Mouse (Mus musculus) brown adipose tissue, adult 24 weeks (tissue): ENCODE measurements around the gene Omt2b. TPM values are rescaled to one million over a fixed set of nuclear protein-coding genes. Genes with fewer than 3 reads are reported as not detected.
"Not testable (repeated sequence)": the region's sequence is repeated elsewhere in the genome, so short reads cannot be mapped to it uniquely, and the experiment has no call there.

Source experiments
- H3K27ac ChIP-seq: fragments of 200-500 bp; replicated peaks from 2 replicates; pipeline ENCODE4 v1.5.1; 2012; ENCODE audit warnings: low read depth, mild to moderate bottlenecking, low read length
- H3K4me1 ChIP-seq: fragments of 200-500 bp; 2 replicates; pipeline ENCODE4 v1.6.1; 2012; ENCODE audit warnings: low read length, mixed read lengths; ENCODE audit not compliant: control insufficient read depth, insufficient read depth, insufficient read length
- H3K4me3 ChIP-seq: fragments of 200-500 bp; 2 replicates; pipeline ENCODE4 v1.5.1; 2012; ENCODE audit warnings: low read depth, mild to moderate bottlenecking, low read length, moderate library complexity; ENCODE audit not compliant: insufficient read depth
- polyA plus RNA-seq: library from polyadenylated mRNA; stranded (reverse); fragments of >200 nt; gene quantifications from 2 replicates; pipeline ENCODE4 v1.2.4, GENCODE M21; 2012; ENCODE audit not compliant: missing spikeins, insufficient read depth, insufficient read length

The Omt2b gene
- polyA plus RNA-seq, 1 experiment, result not detected

DNA sequence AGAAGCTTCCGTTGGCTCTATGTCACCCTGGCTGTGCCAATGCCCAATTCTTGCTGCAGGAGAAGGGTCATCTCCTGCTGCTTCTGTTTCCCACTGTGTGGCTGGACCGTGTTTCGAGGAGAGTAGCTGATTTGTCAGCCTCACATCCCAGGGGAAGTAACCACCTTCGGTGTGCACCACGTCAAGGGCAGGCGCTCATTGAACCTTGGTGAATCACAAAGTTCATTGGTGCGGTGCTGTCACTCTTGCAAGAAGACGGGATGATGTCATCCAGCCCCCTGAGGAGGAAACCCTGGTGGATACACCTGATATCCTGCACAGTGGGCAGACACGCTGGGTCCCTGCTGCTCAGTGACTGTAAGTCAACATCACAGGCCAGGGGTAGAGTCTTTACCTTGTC, 15.7 kb downstream of the Omt2b start:
- not testable (repeated sequence) for H3K27ac ChIP-seq, H3K4me3 ChIP-seq

GRCm38 (mm10) chr9:78345235-78345634, 17.8 kb downstream of the Omt2b start:
- not testable (repeated sequence) for H3K4me3 ChIP-seq, H3K4me1 ChIP-seq, H3K27ac ChIP-seq

More for the DNA sequence above, 15.7 kb downstream of the Omt2b start:
- not testable (repeated sequence) for H3K4me1 ChIP-seq

DNA sequence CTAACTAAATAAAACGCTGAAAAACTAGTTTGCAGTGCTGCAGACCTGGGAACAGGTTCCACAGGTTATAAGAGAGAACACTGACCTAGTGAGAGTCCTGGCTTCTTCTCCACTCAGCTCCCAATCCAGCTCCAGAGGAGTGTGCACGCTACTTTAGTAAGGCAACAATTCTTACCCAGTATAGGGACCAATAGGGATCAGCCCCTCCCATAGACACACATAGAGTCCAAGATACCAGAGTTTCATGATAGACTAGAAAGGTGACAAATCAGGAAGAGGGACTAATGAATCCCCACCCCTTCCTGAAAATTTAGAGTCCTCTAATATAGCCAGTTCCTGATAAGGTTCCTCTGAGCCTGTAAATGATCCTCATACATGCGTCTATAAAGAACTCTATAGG, 19.6 kb downstream of the Omt2b start:
- H3K4me1 ChIP-seq, result no peaks in the 10 kb centered on the region
- no peak overlapping the region for H3K4me3 ChIP-seq
- H3K27ac ChIP-seq, result no peak overlapping the region

- H3K27ac ChIP-seq, H3K4me3 ChIP-seq, H3K4me1 ChIP-seq: not testable (repeated sequence)
These were observed 21.0 kb downstream of the Omt2b start for GRCm38 (mm10) chr9:78348206-78349004.

DNA sequence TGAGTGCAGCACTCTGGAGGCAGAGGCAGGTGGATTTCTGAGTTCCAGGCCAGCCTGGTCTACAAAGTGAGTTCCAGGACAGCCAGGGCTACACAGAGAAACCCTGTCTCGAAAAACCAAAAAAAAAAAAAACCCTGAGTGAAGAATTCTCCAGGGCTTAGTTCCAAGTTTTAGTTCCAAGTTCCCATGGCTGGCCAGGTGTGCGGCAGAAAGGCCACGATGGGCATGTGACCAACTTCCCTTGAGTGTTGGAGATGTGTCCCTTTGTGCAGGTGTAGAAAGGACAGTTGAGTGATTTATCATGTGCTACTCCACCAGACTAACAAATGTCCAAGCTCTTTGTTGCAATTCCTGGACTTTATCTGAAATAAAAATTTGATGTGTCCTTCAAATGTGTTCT, 21.8 kb downstream of the Omt2b start:
- H3K27ac ChIP-seq, H3K4me3 ChIP-seq, H3K4me1 ChIP-seq: not testable (repeated sequence)

GRCm38 (mm10) chr9:78350007-78350406, 22.6 kb downstream of the Omt2b start:
- H3K4me3 ChIP-seq, H3K4me1 ChIP-seq, H3K27ac ChIP-seq: not testable (repeated sequence)

DNA sequence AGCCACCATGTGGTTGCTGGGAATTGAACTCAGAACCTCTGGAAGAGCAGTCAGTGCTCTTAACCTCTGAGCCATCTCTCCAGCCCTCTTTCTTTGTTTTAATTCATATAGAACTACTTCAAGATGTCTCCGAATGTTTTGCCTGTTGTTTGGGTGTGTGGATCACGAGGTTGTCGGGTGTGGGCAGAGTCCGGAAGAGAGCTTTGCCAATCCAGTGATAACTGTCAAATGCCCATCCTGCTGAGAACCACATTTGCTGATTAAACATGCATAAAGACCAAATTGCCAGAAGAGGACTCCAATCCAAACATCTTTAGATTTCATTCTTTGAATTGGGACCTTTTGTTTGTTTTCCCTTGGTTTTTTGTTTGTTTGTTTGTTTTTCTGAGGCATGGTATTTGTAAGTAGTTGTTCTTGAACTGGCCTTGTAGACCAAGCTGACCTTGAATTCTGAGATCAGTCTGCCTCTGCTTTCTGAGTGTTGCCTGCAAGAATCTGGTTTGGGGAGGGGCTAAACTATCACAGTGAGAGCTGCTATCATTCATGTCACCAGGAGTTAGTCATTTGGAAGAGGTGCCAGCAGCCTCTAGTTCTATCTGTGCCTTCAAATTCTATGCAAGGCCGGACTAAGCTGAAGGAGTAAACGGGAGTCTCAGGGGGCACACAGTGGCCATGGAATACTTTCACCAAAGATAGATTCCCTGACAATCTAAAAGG, 24.3 kb downstream of the Omt2b start:
- Histone ChIP-seq H3K27ac (no peak overlapping the region), H3K4me1 (no peaks in the 10 kb centered on the region), H3K4me3 (no peak overlapping the region)

DNA sequence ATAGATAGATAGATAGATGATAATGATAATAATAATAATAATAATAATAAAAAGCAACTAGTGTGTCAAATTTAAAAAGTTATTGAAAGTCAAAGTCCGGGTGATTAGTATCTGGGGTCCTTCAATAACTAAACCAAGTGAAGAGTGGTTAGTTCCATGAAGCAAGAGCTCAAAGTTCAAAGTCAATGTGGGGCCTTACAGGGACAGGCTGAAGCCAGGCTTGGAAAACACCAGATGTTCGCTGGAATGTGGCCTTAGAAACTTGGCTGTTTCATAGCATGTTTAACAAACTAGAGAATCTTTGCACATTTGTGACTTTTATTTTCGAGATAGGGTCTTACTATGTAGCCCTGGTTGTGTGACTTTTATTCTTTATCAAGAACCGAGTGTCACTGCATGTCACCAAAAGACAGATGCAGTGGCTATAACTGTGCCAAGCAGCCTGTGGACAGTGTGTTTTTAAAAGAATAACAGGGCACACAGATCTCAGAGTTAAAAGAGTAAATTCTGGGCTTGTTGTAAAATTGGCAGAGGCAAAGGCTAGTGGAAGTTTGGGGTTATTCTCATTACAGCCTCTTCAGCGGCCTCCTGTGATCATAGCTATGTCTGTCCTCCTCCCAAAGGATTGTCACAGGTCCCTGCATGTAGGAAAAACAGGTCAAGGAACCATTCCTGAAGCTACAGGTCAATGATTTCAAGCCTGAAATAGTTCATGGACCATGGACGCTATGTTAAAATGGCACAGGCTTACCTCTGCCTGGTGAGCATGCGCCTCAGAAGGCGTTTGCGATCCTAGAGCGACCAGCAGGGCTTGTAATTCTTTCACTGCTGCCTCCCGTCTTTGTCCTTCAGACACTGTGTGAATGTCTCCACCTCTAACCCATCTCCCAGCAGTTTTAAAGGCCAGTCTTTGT, 27.5 kb downstream of the Omt2b start:
- no peaks in the 10 kb centered on the region for H3K4me1 ChIP-seq
- H3K27ac ChIP-seq, result no peak overlapping the region
- H3K4me3 ChIP-seq, result no peak overlapping the region

GRCm38 (mm10) chr9:78355611-78356010, 28.2 kb downstream of the Omt2b start, which contains the start of gene Gsta2:
TSS of gene Gsta2 (minus strand) at chr9:78355788.
- H3K27ac ChIP-seq, result no peak within 1 kb of the TSS
- no peaks in the 10 kb centered on the region for H3K4me1 ChIP-seq
- no peak within 1 kb of the TSS for H3K4me3 ChIP-seq

- no peak overlapping the region for H3K27ac ChIP-seq
- no peak overlapping the region for H3K4me3 ChIP-seq
- no peaks in the 10 kb centered on the region for H3K4me1 ChIP-seq
These were observed 30.7 kb downstream of the Omt2b start for GRCm38 (mm10) chr9:78358053-78358452.

- Histone ChIP-seq H3K4me1 (no peaks in the 10 kb centered on the region), H3K27ac (no peak overlapping the region), H3K4me3 (no peak overlapping the region)
These were observed 32.5 kb downstream of the Omt2b start for GRCm38 (mm10) chr9:78359750-78360483.

GRCm38 (mm10) chr9:78360484-78360872, 33.1 kb downstream of the Omt2b start:
- Histone ChIP-seq H3K4me3 (no peak overlapping the region), H3K4me1 (no peaks in the 10 kb centered on the region), H3K27ac (no peak overlapping the region)

DNA sequence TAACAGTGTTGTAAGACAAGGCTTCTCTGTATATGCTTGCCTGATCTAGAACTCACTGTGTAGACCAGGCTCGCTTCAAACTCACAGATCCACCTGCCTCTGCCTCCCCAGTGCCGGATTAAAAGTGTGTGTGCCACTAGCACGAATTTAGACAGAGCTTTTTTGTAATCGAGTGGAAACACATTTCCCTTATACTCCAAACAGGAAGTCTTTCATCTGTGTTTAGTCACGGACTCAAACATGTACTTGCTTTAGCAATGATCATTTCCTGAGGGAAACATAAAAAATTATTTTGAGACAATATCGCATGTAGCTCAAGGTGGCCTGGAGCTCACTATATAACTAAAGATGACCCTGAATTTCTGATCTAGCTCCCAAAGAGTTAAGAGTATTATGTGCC, 36.0 kb downstream of the Omt2b start:
- Histone ChIP-seq H3K4me3 (no peak overlapping the region), H3K4me1 (no peaks in the 10 kb centered on the region), H3K27ac (no peak overlapping the region)

DNA sequence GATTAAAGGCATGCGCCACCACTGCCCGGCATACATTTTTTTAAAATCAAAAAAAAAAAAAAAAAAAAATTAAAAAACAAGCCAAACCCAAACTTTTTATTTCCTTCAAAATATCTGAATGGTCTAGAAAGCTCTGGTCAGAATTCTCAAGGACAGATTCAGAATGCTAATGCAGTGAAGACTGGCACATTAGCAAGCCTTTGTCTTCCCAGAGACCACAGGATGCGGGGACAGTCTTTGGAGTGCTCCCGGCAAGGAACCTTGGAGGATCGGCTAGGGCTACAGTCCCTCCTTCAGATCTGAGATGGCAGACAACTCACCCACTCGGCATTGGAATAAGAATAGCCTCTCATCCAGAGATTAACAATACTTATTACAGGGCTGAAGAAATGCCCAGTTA, 37.3 kb downstream of the Omt2b start:
- H3K4me1 ChIP-seq, result no peaks in the 10 kb centered on the region
- no peak overlapping the region for H3K4me3 ChIP-seq
- no peak overlapping the region for H3K27ac ChIP-seq
